Mouse (Mus musculus) MEL (cell line): ENCODE results near the gene Ptms. TPM values are rescaled to one million over a fixed set of nuclear protein-coding genes. Genes with fewer than 3 reads are reported as not detected.

Experiments used
- DNase-seq: peaks from one replicate; pipeline ENCODE4 v3.0.0; 2011; ENCODE audit warnings: low read depth, low spot score
- H3K27ac ChIP-seq: 2 replicates; pipeline ENCODE4 v1.5.1; 2012; ENCODE audit warnings: low read depth, mild to moderate bottlenecking, control low read depth, low read length, moderate library complexity; ENCODE audit not compliant: control insufficient read depth
- H3K27me3 ChIP-seq, 2 experiments: fragments of 150-350 bp in 1 of 2; sonication (generic) in 1 of 2; 2 replicates each; pipeline ENCODE4 v1.6.1; 2012; ENCODE audit warnings: low read length in 2 of 2, mild to moderate bottlenecking in 2 of 2, improper control_type of control experiment in 1 of 2, moderate library complexity in 1 of 2; ENCODE audit not compliant: insufficient read depth in 2 of 2, control insufficient read depth in 1 of 2
- H3K36me3 ChIP-seq, 2 experiments: 2 replicates each; pipeline ENCODE4 v1.6.1; 2012 to 2014; ENCODE audit warnings: low read length in 2 of 2, improper control_type of control experiment in 1 of 2, inconsistent platforms in 1 of 2, mild to moderate bottlenecking in 1 of 2; ENCODE audit not compliant: insufficient read depth in 2 of 2, control insufficient read depth in 1 of 2
- H3K4me1 ChIP-seq, 2 experiments: fragments of 150-350 bp in 1 of 2; sonication (generic) in 1 of 2; 2 replicates each; pipeline ENCODE4 v1.6.1; 2012; ENCODE audit warnings: low read length in 2 of 2, improper control_type of control experiment in 1 of 2, mild to moderate bottlenecking in 1 of 2; ENCODE audit not compliant: insufficient read depth in 2 of 2, control insufficient read depth in 1 of 2
- H3K4me3 ChIP-seq, 2 experiments: fragments of 150-350 bp in 1 of 2; sonication (generic) in 1 of 2; 2 replicates each; pipeline ENCODE4 v1.5.1; 2012; ENCODE audit warnings: low read depth in 2 of 2, low read length in 2 of 2, mild to moderate bottlenecking in 2 of 2, moderate library complexity in 2 of 2, control low read depth in 1 of 2, improper control_type of control experiment in 1 of 2; ENCODE audit not compliant: control insufficient read depth in 1 of 2, insufficient read depth in 1 of 2
- H3K79me2 ChIP-seq: 2 replicates; pipeline ENCODE4 v1.6.1; 2012; ENCODE audit warnings: mild to moderate bottlenecking, low read length, moderate library complexity; ENCODE audit not compliant: control insufficient read depth, poor library complexity, insufficient read depth
- H3K9ac ChIP-seq: 2 replicates; pipeline ENCODE4 v1.6.1; 2012; ENCODE audit warnings: low read depth, mild to moderate bottlenecking, control low read depth, low read length, moderate library complexity; ENCODE audit not compliant: control insufficient read depth, poor library complexity, severe bottlenecking
- H3K9me3 ChIP-seq: fragments of 150-350 bp; sonication (generic); replicated peaks from 2 replicates; pipeline ENCODE4 v1.6.1; 2012; ENCODE audit warnings: mild to moderate bottlenecking, low read length, improper control_type of control experiment, moderate library complexity; ENCODE audit not compliant: insufficient read depth
- CHD1 ChIP-seq: IDR thresholded peaks from 2 replicates; pipeline ENCODE4 v1.6.1; 2012; ENCODE audit warnings: low read depth, mild to moderate bottlenecking, inconsistent platforms, low read length, improper control_type of control experiment
- CHD2 ChIP-seq: IDR thresholded peaks from 2 replicates; pipeline ENCODE4 v1.6.1; 2011; ENCODE audit warnings: low read length, improper control_type of control experiment
- CTCF ChIP-seq, 3 experiments: IDR thresholded peaks in 2 of 3; conservative IDR thresholded peaks in 1 of 3; 2 replicates each; pipeline ENCODE4 v1.5.1; 2011 to 2012; ENCODE audit warnings: low read length in 3 of 3, low read depth in 2 of 3, mild to moderate bottlenecking in 2 of 3, improper control_type of control experiment in 1 of 3, inconsistent platforms in 1 of 3, mixed read lengths in 1 of 3, moderate library complexity in 1 of 3; ENCODE audit not compliant: control insufficient read depth in 1 of 3, insufficient read depth in 1 of 3, poor library complexity in 1 of 3, severe bottlenecking in 1 of 3
- ELF1 ChIP-seq: IDR thresholded peaks from 2 replicates; pipeline ENCODE4 v1.6.1; 2014; ENCODE audit warnings: low read depth, mild to moderate bottlenecking, inconsistent platforms, low read length, improper control_type of control experiment, moderate library complexity
- ETS1 ChIP-seq: IDR thresholded peaks from 2 replicates; pipeline ENCODE4 v1.6.1; 2012; ENCODE audit warnings: low read depth, mild to moderate bottlenecking, inconsistent platforms, low read length, improper control_type of control experiment, moderate library complexity
- HCFC1 ChIP-seq: IDR thresholded peaks from 2 replicates; pipeline ENCODE4 v1.6.1; 2012; ENCODE audit warnings: low read depth, mild to moderate bottlenecking, inconsistent platforms, low read length, improper control_type of control experiment, moderate library complexity
- JUND ChIP-seq: IDR thresholded peaks from 2 replicates; pipeline ENCODE4 v1.6.1; 2011; ENCODE audit warnings: low read depth, mild to moderate bottlenecking, improper control_type of control experiment, low read length
- MAX ChIP-seq: IDR thresholded peaks from 2 replicates; pipeline ENCODE4 v1.6.1; 2011; ENCODE audit warnings: low read length, improper control_type of control experiment
- MAZ ChIP-seq: IDR thresholded peaks from 2 replicates; pipeline ENCODE4 v1.6.1; 2012; ENCODE audit warnings: low read depth, mild to moderate bottlenecking, inconsistent platforms, low read length, improper control_type of control experiment
- MEF2A ChIP-seq: IDR thresholded peaks from 2 replicates; pipeline ENCODE4 v1.6.1; 2014; ENCODE audit warnings: low read depth, mild to moderate bottlenecking, inconsistent platforms, low read length, improper control_type of control experiment; ENCODE audit not compliant: poor library complexity, insufficient replicate concordance, severe bottlenecking; ENCODE audit errors: extremely low read depth
- MXI1 ChIP-seq: IDR thresholded peaks from 2 replicates; pipeline ENCODE4 v1.6.1; 2011; ENCODE audit warnings: mild to moderate bottlenecking, low read depth, low read length, improper control_type of control experiment
- MYB ChIP-seq: IDR thresholded peaks from 2 replicates; pipeline ENCODE4 v1.6.1; 2011; ENCODE audit warnings: mild to moderate bottlenecking, low read depth, low read length, improper control_type of control experiment
- MYC ChIP-seq: IDR thresholded peaks from 2 replicates; pipeline ENCODE4 v1.6.1; 2011; ENCODE audit warnings: low read depth, mild to moderate bottlenecking, low read length, improper control_type of control experiment, moderate library complexity
- NELFE ChIP-seq: IDR thresholded peaks from 2 replicates; pipeline ENCODE4 v1.6.1; 2011; ENCODE audit warnings: low read depth, low read length, improper control_type of control experiment
- NRF1 ChIP-seq: IDR thresholded peaks from 2 replicates; pipeline ENCODE4 v1.6.1; 2014; ENCODE audit warnings: low read depth, mild to moderate bottlenecking, inconsistent platforms, low read length, improper control_type of control experiment, moderate library complexity; ENCODE audit not compliant: poor library complexity, insufficient read depth, severe bottlenecking
- POLR2A ChIP-seq, 2 experiments: IDR thresholded peaks; 2 replicates each; pipeline ENCODE4 v1.6.1; 2011 to 2012; ENCODE audit warnings: low read length in 2 of 2, mild to moderate bottlenecking in 2 of 2, control low read depth in 1 of 2, improper control_type of control experiment in 1 of 2, low read depth in 1 of 2, moderate library complexity in 1 of 2; ENCODE audit not compliant: control insufficient read depth in 1 of 2, insufficient read depth in 1 of 2, poor library complexity in 1 of 2
- POLR2AphosphoS2 ChIP-seq: IDR thresholded peaks from 2 replicates; pipeline ENCODE4 v1.6.1; 2011; ENCODE audit warnings: low read length, improper control_type of control experiment
- POLR2AphosphoS5 ChIP-seq: IDR thresholded peaks from 2 replicates; pipeline ENCODE4 v1.6.1; 2012; ENCODE audit warnings: low read depth, borderline replicate concordance, mild to moderate bottlenecking, inconsistent platforms, low read length, moderate library complexity, mixed read lengths
- RAD21 ChIP-seq: IDR thresholded peaks from 2 replicates; pipeline ENCODE4 v1.6.1; 2011; ENCODE audit warnings: mild to moderate bottlenecking, low read depth, low read length, improper control_type of control experiment
- RCOR1 ChIP-seq: IDR thresholded peaks from 2 replicates; pipeline ENCODE4 v1.6.1; 2012; ENCODE audit warnings: low read depth, mild to moderate bottlenecking, inconsistent platforms, low read length, improper control_type of control experiment
- SIN3A ChIP-seq: IDR thresholded peaks from 2 replicates; pipeline ENCODE4 v1.6.1; 2012; ENCODE audit warnings: low read length, improper control_type of control experiment, inconsistent platforms
- SMC3 ChIP-seq: IDR thresholded peaks from 2 replicates; pipeline ENCODE4 v1.6.1; 2011; ENCODE audit warnings: low read depth, low read length, improper control_type of control experiment
- TCF12 ChIP-seq: IDR thresholded peaks from 2 replicates; pipeline ENCODE4 v1.6.1; 2014; ENCODE audit warnings: low read depth, mild to moderate bottlenecking, inconsistent platforms, low read length, improper control_type of control experiment, moderate library complexity
- UBTF ChIP-seq: IDR thresholded peaks from 2 replicates; pipeline ENCODE4 v1.6.1; 2012; ENCODE audit warnings: low read depth, mild to moderate bottlenecking, inconsistent platforms, low read length, improper control_type of control experiment, moderate library complexity, borderline replicate concordance; ENCODE audit not compliant: insufficient read depth
- USF1 ChIP-seq: IDR thresholded peaks from 2 replicates; pipeline ENCODE4 v1.6.1; 2014; ENCODE audit warnings: low read depth, mild to moderate bottlenecking, inconsistent platforms, low read length, improper control_type of control experiment, moderate library complexity
- USF2 ChIP-seq, 2 experiments: IDR thresholded peaks; 2 replicates each; pipeline ENCODE4 v1.6.1; 2011 to 2012; ENCODE audit warnings: improper control_type of control experiment in 2 of 2, low read length in 2 of 2, borderline replicate concordance in 1 of 2, inconsistent platforms in 1 of 2, low read depth in 1 of 2, mild to moderate bottlenecking in 1 of 2; ENCODE audit not compliant: insufficient read depth in 1 of 2
- ZC3H11A ChIP-seq: IDR thresholded peaks from 2 replicates; pipeline ENCODE4 v1.6.1; 2012; ENCODE audit warnings: low read depth, mild to moderate bottlenecking, inconsistent platforms, low read length, improper control_type of control experiment
- ZMIZ1 ChIP-seq: IDR thresholded peaks from 2 replicates; pipeline ENCODE4 v1.6.1; 2012; ENCODE audit warnings: low read depth, mild to moderate bottlenecking, inconsistent platforms, low read length, improper control_type of control experiment, moderate library complexity
- ZNF384 ChIP-seq: IDR thresholded peaks from 2 replicates; pipeline ENCODE4 v1.6.1; 2012; ENCODE audit warnings: low read depth, mild to moderate bottlenecking, inconsistent platforms, low read length, improper control_type of control experiment
- polyA plus RNA-seq, 2 experiments: library from polyadenylated mRNA; stranded (reverse) in 1 of 2; unstranded in 1 of 2; fragments of >175 nt in 1 of 2; fragments of >200 nt in 1 of 2; gene quantifications; 2 replicates each; pipeline versions ENCODE4 v1.2.1 to v1.2.4; 2012; ENCODE audit warnings: low replicate concordance in 2 of 2, low read depth in 1 of 2; ENCODE audit not compliant: insufficient read length in 2 of 2, insufficient read depth in 1 of 2, missing spikeins in 1 of 2
- total RNA-seq: library from RNA; depleted of rRNA; stranded (reverse); fragments of 300-350 nt; gene quantifications from 2 replicates; pipeline ENCODE4 v1.2.3, GENCODE M21; 2012

Gene Ptms
- total and polyA plus RNA-seq, 3 experiments = 31.8 to 177 TPM; not detected in 1

DNA sequence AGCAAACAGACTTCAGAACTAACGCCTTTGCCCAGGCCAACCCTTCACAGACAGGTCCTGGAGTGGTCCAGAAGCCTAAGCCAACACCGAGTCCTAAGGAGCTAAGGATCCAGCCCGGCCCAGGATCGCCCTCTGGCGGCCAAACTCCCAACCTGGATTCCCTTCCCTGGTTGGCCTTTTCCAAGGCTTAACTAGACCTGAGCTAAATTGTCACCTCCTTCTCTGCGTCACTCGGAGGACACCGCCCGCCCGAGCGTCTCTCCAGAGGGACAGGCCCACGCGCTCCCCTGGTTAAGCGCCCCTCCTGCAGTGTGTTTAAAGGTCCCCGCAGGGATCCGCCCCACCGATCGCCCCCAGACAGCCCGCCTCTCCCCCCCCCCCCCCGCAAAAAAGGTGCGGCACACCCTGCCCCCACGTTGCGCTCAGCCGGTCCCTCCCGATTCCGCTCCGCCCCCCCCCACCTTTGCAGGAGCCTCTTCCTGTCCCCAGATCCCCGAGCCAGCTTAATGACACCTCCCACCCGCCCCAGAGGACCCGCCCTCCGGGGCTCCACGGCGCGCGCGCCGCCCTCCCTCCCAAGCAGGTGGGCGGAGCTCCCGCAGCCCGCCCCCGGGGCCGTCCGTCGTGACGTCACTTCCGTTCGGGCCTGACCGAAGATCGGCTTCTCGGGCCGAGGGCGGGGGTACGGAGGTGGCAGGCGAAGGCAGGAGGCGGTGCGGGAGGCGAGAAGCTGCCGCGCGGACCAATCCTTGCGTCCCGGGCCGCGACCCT is 11.0 kb upstream of the Ptms start, which contains the start of gene Mlf2:
Mlf2 (plus strand) TSS at position 633 of the 771 bp plus-strand sequence.
- H3K9me3 ChIP-seq = no peaks in the 10 kb centered on the region
- H3K27ac ChIP-seq = peak within 1 kb of the TSS; percentile 54
- H3K9ac ChIP-seq = peak within 1 kb of the TSS; percentile 84
- DNase-seq = peak; percentile 97
- no peaks in the 10 kb centered on the region for H3K27me3 ChIP-seq
- peaks cover 14% of the 10 kb centered on the region for H3K79me2 ChIP-seq
- H3K4me3 ChIP-seq = peak within 1 kb of the TSS; percentile 86 to 98
- H3K4me1 ChIP-seq = peaks cover 6 to 12% of the 10 kb centered on the region in 2 experiments
- peaks cover 2 to 5% of the 10 kb centered on the region in 2 experiments; a peak in 2 of 4 replicates for H3K36me3 ChIP-seq
- TF ChIP-seq CTCF (IDR thresholded peaks at IDR 0.05 in 2 of 3, conservative IDR thresholded peaks at IDR 0.05 in 1 of 3; ENCODE audit: control insufficient read depth in 1 of 3, insufficient read depth in 1 of 3, low read depth in 2 of 3, low read length in 3 of 3, poor library complexity in 1 of 3, severe bottlenecking in 1 of 3) (peak; percentile 87 to 99 (median 90)), RCOR1 (peak; percentile 20; the same call in 1 of the 2 replicates), NELFE (peak; percentile 81), MAX (peak; percentile 75), MAZ (peak; percentile 85), ZNF384 (peak; percentile 31; the same call in 1 of the 2 replicates), JUND (no peak), SMC3 (peak; percentile 91), MYB (no peak), POLR2AphosphoS2 (peak; percentile 54; the same call in 1 of the 2 replicates), MYC (0 out of 2 replicates have a peak, but pooled peaks have one; percentile 50), POLR2AphosphoS5 (no peak), USF1 (0 out of 2 replicates have a peak, but pooled peaks have one; percentile 13), POLR2A (IDR thresholded peaks at IDR 0.05; ENCODE audit: control insufficient read depth in 1 of 2, insufficient read depth in 1 of 2, low read depth in 1 of 2, low read length in 2 of 2, poor library complexity in 1 of 2) (peak; percentile 63 to 79; a peak in 3 of 4 replicates), SIN3A (peak; percentile 91), ZC3H11A (peak; percentile 76), UBTF (no peak), HCFC1 (peak; percentile 77), ZMIZ1 (peak; percentile 28; the same call in 1 of the 2 replicates), ELF1 (peak; percentile 41), CHD1 (no peak), TCF12 (peak; percentile 57; the same call in 1 of the 2 replicates), MEF2A (no peak), RAD21 (peak; percentile 83), CHD2 (no peak), MXI1 (peak; percentile 80), USF2 (IDR thresholded peaks at IDR 0.05; ENCODE audit: borderline replicate concordance in 1 of 2, insufficient read depth in 1 of 2, low read depth in 1 of 2, low read length in 2 of 2) (no peak), ETS1 (peak; percentile 61), NRF1 (peak; percentile 62)
- TF ChIP-seq, all 39 proteins: peak for 21
